Mouse (Mus musculus) olfactory bulb, adult 2 months (tissue): ENCODE data around the gene Rreb1.

Experiments
- CTCF ChIP-seq: fragments of 200-500 bp; IDR thresholded peaks from 2 replicates; pipeline ENCODE4 v1.5.1; 2012; ENCODE audit warnings: low read depth, mild to moderate bottlenecking, low read length, moderate library complexity; ENCODE audit not compliant: insufficient read depth
- POLR2A ChIP-seq: fragments of 200-500 bp; IDR thresholded peaks from 2 replicates; pipeline ENCODE4 v1.6.1; 2012; ENCODE audit warnings: mild to moderate bottlenecking, low read depth, low read length, moderate library complexity; ENCODE audit not compliant: insufficient read depth

- no peak for TF ChIP-seq POLR2A
- no peak for TF ChIP-seq CTCF
These were observed 46.9 kb downstream of the Rreb1 start for GRCm38 (mm10) chr13:37824956-37825645.
